Mouse (Mus musculus): Measurements from ENCODE around the gene Mta1.

The Mta1 gene

DNA sequence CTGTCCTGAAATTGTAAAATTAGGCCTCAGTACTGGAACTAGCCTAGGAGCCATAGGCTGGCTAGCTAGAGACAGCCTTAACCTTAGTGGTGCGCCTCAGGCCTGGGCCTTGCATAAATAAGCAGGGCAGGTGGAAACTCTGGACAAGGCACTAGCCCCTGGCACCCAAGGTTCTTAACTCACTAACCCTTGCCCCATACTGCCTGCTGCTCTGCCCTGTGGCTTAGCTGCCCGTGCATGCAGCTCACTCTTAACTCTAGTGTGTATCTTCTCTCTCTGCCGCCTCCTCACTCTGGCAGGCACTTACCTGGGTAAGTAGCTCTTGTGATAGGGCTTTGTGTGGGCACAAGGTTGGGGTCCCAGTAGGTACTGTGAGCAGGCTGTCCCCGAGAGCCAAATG is 36.4 kb downstream of the Mta1 start:
- DNase-seq (ENCODE audit: low read depth, low spot score) = no peak

DNA sequence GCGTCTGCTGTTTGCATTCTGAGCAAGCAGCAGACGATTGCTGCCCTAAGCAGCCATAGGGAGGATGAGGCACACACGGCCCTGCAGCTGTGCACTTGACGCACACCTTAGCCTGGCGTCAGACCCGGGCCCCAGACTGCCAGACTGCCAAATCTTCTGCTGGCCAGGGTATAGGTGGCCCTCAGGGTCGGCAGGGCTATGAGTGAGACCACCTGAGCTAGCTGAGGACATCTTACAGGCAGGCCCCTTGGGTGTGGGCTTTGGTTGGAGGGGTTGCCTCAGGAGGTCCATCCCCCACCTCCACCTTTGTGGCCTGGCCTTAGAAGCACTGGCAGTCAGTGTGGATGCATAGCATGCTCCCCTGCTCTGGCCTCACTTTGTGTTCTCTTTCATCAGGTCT is 37.3 kb downstream of the Mta1 start:
- DNase-seq (ENCODE audit: low read depth, low spot score) = no peak

DNA sequence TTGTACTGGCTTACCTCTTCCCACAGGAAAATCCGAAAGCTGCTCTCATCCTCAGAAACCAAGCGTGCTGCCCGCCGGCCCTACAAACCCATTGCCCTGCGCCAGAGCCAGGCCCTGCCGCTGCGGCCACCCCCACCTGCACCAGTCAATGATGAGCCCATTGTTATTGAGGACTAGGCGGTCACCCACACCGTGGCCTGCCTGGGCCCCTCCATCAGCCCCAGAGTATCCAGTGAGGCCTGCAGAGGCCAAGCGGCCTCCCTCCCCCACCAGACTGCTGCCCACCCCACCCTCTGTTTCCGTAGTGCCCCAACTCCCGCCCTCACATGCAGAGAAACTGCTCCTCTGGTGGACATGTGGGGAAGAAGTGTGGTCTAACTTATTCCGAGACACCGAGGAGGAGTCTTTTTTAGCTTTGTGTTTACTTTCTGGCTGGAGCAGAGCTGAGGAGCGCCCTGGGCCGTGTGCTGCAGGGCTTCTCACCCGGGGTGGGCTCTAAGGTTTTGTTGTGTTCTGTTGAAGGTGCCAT is 38.5 kb downstream of the Mta1 start:
- no peak for DNase-seq (ENCODE audit: low read depth, low spot score)

DNA sequence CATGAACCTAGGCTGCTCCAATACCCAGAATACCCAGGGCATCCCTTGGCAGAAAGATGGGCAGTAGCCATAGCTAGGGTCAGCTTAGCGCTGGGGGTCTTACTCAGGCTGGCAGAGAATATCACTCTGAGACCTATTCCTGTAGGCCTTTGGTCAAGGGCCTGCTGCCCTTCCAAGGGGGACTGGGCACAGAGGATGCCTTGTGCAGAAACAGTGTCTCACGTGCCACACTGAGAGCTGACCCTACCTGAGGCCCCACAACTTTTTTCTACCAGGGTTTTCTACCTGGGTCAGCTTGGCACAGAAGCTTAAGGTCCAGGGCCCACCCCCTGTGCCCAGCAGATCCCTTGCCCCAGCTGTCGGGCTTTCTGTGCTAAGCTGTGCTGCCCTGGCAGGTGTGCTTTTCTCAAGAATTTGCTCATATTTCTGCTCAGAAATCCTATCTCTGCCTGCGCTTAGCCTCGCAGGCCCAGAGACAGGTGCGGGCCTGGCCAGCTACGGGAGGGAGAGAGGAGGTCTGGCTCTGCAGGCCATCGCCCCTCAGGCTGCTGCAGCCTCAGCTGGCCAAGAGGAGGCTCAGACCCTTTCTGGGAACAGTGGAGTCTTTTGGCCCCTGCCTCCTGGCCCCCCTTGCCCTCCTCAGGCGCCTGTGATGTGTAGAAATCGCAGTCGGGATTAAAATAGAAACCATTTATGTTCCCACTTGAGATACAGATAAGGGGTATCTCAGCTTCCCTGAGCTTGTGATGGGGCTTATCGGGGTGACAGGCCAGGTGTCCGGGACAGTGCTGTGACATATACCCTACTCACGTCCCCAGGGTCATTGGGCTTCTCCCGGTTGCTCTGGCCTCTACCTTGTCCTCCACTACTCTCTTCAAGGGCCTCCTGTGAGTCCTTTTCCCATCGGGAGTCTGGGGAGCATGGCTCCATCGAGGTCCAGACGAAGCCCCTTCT is 39.5 kb downstream of the Mta1 start:
- DNase-seq (ENCODE audit: low read depth, low spot score) = no peak

DNA sequence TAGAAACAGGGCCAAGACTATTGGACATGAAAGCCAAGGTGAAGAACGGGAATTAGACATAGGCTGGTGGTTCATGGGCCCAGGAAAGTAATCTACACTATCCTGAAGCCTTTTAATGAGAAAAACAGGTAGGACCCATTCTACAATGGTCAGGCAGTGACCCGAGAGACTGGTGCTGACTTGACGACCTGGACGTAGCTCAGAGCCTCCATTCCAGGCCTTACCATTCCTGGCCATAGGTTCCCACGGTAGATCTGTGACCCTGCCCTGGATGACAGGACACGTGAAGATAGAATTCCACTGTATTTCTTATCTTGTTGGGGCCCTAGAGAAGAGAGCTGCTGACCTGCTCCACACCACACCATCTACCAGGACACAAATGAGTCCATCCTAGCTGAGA is 40.2 kb downstream of the Mta1 start:
- DNase-seq (ENCODE audit: low read depth, low spot score) = no peak

DNA sequence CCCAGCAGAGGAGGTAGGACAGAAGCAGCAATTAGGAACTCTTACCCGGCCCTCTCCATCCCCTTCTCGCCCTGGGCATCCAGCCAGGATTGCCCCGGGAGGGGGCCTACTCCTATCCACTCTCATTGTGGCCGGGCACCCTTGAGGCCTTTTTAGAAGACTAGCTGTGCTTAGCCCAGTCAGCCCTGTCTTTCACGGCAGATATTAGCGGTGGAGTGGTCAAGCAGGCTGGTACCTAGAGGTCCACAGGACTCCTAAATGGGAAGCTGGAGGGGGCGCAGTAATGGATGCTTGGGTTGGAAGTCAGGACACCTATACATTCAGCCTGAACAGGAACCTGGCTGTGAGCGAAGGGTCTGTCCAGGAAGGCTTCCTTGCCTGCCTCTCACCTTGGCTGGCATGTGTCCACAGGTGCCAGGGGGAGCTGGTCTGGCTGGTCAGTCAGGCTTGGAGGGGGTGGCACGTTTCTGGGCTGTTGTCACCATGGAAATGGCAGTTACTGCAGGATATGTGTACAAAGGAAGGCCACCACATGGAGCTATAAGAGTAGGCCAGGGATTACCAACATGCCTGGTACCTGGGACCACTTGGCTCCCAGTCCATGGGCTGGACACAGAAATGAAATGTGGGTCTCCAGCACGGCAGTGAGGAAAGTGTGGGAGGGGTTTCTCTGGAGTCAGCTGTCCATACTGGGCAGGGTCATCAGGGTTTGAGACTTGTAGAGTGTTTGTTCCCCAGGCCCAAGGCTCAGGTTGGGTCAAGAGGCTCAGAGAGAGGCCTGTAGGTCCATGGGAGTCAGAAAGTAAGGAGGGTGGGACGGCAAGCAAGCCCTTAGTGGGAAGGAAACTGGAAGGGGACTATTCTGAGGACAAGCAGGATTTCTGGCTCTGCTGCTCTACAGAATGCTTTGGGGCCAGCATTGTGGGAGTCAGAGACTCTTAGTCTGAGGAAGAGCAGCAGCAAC is 41.1 kb downstream of the Mta1 start:
- DNase-seq (ENCODE audit: low read depth, low spot score) = no peak

DNA sequence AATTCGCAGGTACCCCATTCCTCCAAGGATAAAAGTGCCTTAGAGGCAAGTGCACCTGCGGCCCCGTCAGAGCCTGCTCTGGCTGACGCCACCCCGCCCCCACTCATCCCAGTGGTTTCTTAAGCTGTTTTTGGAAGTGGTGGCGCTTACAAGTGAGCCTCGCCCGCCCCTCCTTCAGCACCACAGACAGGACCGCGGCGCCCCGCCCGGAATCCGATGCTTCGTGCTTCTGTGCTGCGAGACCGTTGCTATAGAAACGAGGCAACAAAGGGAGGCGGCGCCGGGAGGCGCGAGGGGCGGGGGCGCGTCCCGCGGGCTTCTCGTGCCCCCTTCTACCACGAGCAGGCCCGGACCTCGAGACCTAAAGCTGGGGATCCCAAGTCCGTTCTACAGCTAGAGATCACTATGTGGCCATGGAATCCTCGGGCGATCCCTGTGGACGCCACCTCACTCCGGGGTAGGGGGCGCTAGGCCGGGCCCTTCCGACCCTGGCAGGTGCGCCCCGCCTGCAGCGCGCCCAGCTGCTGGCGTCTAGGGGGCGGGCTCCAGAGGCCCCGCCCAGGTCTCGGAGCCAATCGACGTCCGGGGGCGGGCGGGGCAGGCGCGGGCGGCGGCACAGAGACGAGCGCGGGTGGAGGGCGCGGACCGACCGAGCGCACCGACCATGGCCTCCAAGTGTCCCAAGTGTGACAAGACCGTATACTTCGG is 42.0 kb downstream of the Mta1 start, which contains the start of gene Crip2:
Gene Crip2, plus strand, starts transcription at position 329 of the 708 bp plus-strand sequence.
- peak; percentile 87 for DNase-seq (ENCODE audit: low read depth, low spot score)

DNA sequence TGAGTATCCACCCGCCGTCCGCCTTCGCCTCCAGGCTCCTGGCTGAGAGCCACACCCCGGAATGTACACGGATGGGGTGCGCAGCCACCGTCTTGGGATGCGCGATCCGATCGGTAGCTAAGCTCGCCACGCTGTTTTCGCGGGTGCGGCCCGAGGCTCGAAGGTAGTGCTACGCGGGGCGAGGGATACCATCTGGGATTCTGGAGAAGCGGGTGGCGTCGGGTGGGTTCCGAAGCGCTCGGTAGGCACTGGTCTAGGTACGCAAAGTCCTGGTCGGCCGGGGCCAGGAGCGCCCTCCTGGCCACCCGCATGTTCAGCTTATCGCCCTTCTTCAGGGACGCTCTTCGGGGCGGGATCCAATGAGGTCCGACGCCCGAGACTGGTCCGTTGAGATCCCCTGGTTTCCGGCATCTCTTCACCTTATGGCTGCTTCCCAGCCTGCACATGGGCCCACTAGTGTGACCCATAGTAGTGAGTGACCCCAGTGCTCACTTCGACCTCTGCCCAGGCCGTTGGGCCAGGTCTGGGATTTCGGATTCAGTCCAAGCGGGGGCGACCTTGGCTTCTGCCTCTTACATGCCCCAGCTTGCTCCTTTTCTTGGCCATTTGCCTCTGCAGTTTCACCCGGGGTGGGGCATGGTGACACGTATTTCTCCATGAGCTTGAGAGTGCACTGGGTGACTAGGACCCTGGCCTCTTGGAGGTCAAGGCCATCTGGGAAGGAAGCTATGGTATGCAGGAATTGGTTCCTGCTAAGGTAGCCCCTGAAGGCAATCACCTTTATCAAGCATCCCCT is 42.7 kb downstream of the Mta1 start:
- DNase-seq (ENCODE audit: low read depth, low spot score) = no peak

DNA sequence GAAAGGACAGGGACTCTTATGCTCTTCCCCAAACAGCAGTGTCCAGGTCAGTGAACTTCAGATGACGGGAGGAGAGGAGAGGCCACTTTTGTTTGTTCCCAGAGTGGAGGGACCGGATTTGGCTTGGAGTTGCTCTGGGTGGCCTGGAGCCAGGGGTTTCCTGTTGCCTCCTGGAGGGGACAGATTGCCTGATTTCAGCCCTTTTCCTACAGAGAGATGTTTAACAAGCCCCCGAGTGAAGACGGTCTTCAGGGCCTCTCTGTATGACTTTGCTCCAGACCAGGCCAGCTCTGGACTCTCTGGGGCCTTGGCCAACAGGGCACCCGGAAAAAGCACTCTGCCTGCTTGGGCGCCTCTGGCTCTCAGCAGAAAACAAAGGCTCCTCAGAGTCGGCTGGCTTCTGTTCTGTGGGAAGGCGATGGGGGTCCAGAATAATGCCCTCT is 43.5 kb downstream of the Mta1 start:
- no peak for DNase-seq (ENCODE audit: low read depth, low spot score)

DNA sequence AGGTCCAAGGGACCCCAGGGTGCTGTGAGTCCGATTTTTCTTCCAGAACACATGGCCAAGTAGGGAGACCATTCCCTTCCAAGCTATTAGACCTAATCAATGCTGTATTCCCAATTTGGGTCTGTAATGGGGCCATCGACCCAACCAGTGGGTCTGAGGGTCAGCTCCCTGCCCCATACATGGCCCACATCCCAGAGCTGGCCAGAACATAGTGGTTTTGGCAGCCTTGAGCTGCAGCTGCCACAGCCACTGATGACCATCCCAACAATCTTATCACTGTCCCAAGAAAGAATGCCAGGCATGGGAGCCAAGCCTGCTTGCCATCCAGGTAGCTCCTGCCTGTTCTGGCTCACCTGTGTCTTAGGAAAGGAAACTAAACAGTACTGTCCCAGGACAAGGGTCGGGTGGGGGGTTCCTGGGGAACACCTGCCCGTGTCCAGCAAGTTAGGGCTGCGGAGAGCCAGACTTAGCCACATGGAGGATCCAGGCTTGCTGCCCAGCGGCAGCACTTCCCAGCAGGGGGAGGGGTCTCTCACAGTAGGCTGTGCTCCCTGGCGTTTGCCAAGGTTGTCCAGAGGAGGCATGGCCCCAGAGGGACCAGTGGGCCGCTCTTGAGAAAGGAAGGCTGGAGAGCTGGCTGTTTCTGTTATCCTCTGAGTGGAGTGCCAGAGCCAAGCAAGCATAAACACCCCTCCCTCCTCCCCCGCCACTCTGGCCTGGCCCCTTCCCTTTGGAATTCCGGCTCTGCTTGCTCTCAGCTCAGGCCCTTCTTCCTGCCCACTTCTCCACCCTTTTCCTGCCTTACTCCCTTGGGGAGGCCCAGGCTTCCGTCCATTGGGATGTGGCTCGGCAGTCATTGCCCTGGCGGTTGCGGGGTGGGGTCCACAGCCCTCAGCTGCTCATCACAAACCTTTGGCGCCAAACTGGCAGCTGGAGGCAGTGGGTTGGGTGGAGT is 44.2 kb downstream of the Mta1 start:
- peak; percentile 42 for DNase-seq (ENCODE audit: low read depth, low spot score)

DNA sequence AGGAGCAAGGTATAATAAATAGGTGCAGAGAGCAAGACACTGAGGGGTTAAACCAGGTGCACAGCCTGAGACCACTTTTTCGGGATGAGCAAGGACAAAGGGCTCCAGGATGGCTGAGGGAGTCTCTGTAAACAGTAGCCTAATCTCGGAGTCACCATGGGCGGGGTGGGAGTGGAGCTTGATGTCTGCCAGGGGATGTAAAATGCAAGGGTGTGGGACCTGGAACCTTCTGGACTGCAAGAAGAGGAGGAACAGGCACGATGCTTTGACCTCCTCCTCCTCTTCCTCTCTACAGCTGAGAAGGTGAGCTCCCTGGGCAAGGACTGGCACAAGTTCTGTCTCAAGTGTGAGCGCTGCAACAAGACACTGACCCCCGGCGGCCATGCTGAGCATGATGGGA is 45.1 kb downstream of the Mta1 start:
- DNase-seq (ENCODE audit: low read depth, low spot score) = no peak

DNA sequence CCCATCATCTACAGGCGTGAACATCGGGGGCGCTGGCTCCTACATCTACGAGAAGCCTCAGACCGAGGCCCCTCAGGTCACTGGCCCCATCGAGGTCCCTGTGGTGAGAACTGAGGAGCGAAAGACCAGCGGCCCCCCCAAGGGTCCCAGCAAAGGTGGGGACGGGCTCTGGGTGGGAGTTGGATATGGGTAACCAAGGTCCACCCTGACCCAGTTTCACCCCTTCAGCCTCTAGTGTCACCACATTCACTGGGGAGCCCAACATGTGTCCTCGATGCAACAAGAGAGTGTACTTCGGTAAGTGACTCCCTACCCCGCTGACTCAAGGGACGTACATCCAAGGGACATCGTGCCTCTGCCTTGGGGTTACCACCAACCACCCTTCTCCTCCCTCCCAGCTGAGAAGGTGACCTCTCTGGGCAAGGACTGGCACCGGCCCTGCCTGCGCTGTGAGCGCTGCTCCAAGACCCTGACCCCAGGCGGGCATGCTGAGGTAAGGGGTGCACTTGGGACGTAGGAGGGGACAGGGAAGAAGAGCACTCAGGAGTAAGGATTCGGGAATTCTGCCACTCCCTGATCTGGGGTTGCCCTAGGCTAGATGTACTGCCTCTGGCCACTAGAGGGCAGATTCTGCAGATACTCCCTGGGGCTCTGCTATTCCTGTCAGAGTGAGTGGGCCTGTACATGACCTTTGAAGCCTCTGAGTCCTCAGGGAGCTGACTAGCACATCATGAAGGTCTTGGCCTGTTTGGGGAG is 46.1 kb downstream of the Mta1 start:
- DNase-seq (ENCODE audit: low read depth, low spot score) = no peak

DNA sequence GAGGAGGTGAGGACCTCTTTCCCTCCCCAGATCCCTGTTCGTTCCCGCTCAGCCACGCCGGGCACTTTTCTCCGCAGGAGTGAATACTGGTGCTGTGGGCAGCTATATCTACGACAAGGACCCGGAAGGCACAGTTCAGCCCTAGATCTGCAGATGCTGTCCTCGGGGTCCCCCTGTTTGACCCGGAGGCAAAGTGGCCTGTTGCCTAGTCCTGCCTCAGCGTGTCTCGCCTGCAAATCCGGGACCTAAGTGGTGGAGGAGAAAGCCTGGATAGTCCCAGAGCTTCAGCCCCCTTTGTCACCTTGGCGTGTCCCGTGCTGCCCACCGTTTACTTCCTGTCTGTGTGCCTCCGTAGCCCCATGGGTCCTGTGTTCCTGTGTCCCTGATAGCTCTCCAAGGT is 46.8 kb downstream of the Mta1 start:
- no peak for DNase-seq (ENCODE audit: low read depth, low spot score)

DNA sequence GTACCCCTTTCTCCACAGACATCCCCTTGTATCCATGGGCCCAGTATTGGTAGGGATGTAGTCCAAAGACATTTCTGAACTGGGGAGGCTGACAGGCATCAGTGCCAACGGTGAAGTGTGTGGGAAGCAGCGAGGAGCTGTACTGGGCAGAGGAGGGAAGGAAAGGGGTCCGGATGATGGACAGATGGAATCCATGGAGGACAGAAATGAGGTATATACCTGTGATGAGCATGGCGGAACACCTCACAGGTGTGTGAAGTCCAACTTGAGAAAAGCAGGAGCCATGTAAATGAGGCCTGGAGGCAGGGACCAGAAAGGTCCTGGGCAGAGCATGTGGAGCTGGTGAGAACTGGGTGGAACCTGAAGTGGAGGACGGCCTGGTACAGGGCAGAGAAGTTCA is 47.5 kb downstream of the Mta1 start:
- no peak for DNase-seq (ENCODE audit: low read depth, low spot score)

DNA sequence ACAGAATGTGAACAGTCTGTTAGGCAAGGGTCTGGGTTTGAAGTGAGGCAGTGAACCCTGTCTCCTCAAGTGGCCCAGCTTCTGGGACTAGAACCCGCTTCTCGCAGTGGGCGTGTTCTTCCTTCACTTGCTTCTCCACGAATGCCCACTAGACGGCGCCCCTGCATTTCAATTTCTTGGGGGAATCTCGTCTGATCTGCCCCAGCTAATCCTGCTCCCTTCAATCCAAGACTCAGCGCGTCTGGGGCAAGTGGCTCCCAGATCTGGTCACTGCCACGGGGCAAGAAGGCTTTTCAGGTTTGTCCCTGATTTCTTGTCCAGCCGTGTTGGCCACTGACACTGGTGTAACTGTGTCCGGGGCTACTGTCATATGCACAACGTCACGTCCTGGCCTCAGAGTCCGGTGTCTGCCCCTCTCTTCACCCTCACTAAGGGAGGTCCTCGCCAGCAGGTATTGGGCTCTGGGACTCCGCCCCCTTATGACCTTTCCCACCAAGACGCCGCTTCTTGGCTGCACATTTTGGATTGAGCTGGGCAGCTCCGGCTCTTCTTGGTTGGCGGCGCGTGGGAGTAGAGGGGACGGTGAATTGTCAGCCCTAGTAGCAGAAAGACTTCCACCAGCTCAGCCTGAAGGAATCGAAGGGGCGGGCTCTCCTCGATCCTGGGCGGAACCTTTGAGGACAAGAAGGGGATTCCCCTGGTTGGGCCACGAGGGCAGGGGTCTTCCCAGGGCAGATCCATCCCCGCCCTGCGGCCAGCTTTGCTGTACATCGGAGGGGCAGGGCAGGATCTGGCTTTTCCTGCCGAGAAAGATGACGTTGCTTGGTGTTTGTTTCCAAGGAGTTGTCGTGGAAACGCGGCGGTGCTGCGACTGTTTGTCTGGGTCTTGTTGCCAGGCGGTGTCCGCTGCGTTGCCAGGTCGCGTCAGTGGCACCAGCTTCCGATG is 48.3 kb downstream of the Mta1 start, which contains the start of gene Crip1:
Gene Crip1, plus strand, starts transcription at position 205 of the 946 bp plus-strand sequence.
- DNase-seq (ENCODE audit: low read depth, low spot score) = no peak

DNA sequence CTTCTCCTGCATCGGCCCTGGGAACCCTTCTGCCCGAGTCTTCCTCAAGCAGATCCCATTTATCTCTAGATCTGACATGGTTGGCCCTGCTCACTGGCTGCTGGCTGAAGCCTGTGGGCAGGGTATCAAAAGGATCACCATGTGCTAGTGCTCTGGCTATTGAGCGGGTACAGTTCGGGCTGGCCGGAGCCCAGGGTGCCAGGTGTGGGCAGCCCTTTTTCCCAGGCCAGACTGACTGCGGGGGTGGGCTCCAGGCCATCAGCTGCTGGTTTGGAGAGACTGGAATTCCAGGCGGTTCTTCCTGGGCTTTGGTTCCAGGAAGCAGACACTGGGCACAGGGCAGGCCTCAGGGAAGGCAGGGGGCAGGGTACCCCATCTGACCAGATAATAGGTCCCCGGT is 49.4 kb downstream of the Mta1 start:
- no peak for DNase-seq (ENCODE audit: low read depth, low spot score)

DNA sequence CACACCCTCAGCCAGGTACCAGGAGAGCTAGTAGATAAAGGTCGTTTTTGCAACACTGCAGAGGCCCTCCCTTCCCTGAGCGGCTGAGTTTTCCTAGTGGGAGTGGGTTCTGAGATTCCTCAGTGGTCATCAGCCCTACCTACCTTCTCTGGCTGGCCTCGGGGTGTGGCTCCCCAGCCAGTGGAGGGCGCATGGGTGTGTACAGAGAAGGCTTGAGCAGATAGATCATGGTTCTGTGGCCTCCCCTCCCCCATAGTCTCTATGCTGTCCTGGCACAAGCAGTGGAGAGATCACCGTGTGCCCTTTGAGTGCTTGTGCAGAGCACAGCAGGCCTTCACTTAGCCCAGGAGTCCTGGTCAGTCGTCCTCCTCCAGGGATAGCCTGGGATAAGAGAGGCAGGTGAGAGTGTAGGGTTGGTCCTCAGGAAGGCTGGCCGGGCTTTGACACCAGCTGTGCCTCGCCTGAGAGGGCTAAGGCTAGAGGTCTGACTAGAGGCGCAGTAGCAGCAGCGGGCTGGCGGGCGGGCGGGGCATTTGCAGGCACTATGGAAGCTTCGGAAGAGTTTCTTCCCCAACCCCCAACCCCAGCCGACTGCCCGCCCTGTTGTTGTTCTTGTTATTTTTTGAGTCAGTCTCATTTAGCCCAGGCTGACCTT is 50.4 kb downstream of the Mta1 start:
- DNase-seq (ENCODE audit: low read depth, low spot score) = no peak
